Mouse (Mus musculus) effector memory CD4-positive, alpha-beta T cell, adult 7 months (primary cell): ENCODE results near the gene Slc5a10. TPM values are rescaled to one million over a fixed set of nuclear protein-coding genes. Genes with fewer than 3 reads are reported as not detected.

ENCODE experiments used
- polyA plus RNA-seq: library from polyadenylated mRNA; unstranded; fragments of 100-300 nt; shearing (Covaris generic); gene quantifications from one replicate; pipeline ENCODE4 v1.2.1, GENCODE M21; 2017

Slc5a10 gene
- polyA plus RNA-seq: not detected

GRCm38 (mm10) chr11:61720636-61721035, at the start of gene Slc5a10:
Slc5a10 (minus strand) TSS chr11:61720826.

GRCm38 (mm10) chr11:61761584-61762407, 41.2 kb upstream of the Slc5a10 start, which contains the start of gene Prpsap2:
Prpsap2 (minus strand) TSS chr11:61762088.

GRCm38 (mm10) chr11:61683907-61684731, 36.5 kb downstream of the Slc5a10 start, which contains the start of gene Fam83g:
Fam83g (plus strand) TSS chr11:61684091.

GRCm38 (mm10) chr11:61652686-61653447, 67.8 kb downstream of the Slc5a10 start, which contains the start of gene Grap:
Grap (plus strand) TSS chr11:61653265.

Other genes with a start within 250 kb of the Slc5a10 start
- gene Mfap4, start 235.4 kb downstream of the Slc5a10 start, polyA plus RNA-seq: not detected
- gene Mapk7, start 226.4 kb downstream of the Slc5a10 start, polyA plus RNA-seq: 14.6 TPM
- 1.1 TPM for gene B9d1, start 215.7 kb downstream of the Slc5a10 start, polyA plus RNA-seq
- gene Epn2, start 141.1 kb downstream of the Slc5a10 start, polyA plus RNA-seq: 0.35 TPM
- 322 TPM for gene Grap, start 67.6 kb downstream of the Slc5a10 start, polyA plus RNA-seq
- gene Fam83g, start 36.7 kb downstream of the Slc5a10 start, polyA plus RNA-seq: 1.3 TPM
- 23.7 TPM for gene Prpsap2, start 41.3 kb upstream of the Slc5a10 start, polyA plus RNA-seq
- 24.5 TPM for gene Ulk2, start 134.2 kb upstream of the Slc5a10 start, polyA plus RNA-seq
- 54.2 TPM for gene Akap10, start 209.4 kb upstream of the Slc5a10 start, polyA plus RNA-seq
- 0.96 TPM for gene Specc1, start 235.9 kb upstream of the Slc5a10 start, polyA plus RNA-seq